Mouse (Mus musculus): ENCODE measurements around the gene Cyth3. TPM values are rescaled to one million over a fixed set of nuclear protein-coding genes. Genes with fewer than 3 reads are reported as not detected.
A peak's percentile ranks its signal among the peaks of the same experiment; 100 is the strongest.

The Cyth3 gene
- polyA plus RNA-seq, 1 experiment from 2014 or later = 25.1 TPM

DNA sequence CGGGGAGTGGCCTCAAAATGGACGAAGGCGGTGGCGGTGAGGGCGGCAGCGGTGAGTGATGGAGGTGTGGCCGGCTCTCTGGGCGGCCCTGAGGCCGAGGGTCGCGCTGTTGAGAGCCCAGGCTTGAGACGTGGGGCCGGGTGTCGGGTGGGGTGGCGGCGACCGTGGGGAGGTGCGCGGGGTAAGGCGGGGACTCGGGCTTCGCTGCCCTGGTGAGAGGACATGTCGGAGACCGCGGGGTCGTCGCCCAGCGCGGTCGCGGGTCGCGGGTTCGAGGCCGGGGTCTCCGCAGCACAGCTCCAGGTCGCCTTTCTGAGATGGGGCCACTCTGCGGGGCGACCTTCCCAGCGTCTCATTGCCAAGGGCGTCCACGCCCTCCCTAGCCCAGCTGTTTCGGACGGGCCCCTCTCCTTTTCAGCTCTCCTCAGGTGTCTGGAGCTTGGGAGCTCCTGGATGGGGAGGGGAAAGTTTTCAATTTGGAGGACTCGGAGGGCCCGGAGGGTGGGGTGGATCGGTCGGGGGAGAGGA, 440 bp downstream of the Cyth3 start:
- Histone ChIP-seq H3K36me3 (ENCODE audit: inconsistent target) (no peaks in the 10 kb centered on the region), H3K4me3 (ENCODE audit: inconsistent target) (peak overlapping the region; percentile 57), H3K79me2 (ENCODE audit: inconsistent target) (peaks cover 44% of the 10 kb centered on the region; the same call in 1 of the 2 replicates), H3K27ac (no peak overlapping the region)
- WGBS (ENCODE audit: missing documents) = 3% methylated on average over 47 of the region's 48 CpGs

DNA sequence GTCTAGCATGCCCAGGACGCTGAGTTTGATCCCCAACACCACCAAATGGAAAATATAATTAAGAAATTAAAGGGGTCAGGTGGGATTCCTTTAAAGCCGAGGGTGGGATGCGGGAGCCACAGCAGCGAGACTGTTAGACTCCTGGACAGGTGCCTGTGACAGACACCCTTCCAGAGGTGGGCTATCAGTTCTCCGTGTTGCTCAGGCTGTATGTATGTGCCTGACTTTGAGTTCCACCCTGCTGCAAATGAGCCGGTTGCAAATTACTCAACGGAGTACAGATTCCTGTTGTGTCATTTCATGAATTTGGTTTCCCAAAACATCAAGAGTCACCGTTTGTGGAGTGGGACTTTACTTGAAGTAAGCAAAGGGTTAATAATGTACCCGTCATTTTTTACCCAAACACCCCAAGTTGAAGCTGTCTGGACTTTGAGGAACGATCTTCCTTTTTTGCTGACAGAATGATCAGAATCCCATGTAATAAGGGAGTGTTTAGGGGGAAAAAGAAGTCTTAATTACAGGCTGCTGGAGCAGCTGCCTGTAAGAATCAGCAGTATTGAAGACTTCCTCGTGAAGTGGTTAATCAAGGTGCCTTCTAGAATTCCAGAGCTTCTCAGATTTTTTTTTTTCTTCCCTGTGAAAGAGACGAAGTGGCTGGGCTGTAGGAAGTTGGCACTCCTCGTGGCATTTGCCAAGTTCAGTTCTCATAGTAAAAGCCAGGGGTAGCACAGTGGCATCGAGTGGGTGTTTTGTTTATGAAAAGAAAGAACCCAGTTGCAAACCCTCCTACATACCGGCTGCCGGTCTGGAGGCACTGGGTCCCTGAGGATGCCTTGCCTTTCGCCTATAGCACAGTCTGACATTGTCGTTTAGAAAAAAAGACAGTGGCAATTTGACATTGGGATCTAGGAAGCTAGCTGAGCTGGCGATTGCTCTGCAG, 1.4 kb downstream of the Cyth3 start:
- H3K27ac ChIP-seq = no peak overlapping the region
- H3K36me3 ChIP-seq (ENCODE audit: inconsistent target) = no peaks in the 10 kb centered on the region
- peaks cover 54% of the 10 kb centered on the region; the same call in 1 of the 2 replicates for H3K79me2 ChIP-seq (ENCODE audit: inconsistent target)
- peak overlapping the region; percentile 57 for H3K4me3 ChIP-seq (ENCODE audit: inconsistent target)
- 40% methylated on average over 17 of the region's 19 CpGs for WGBS (ENCODE audit: missing documents)

DNA sequence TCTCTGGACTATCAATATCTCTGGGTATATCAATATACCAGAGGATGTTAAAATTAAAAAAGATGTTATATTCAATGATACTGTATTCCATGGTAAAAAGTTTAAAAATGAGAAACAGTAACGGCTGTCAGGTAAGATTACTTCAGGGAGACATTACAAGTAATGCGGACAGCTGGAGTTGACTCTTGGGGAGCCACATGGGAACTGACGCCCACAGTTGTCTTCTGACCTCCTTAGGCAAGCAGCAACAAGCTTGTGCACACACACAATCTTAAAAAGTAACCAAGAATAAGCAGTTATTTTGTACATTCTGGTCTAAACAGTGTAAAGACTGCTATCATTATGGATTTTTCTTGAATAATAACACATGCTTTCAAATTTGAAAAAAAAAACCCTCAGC, 2.2 kb downstream of the Cyth3 start:
- Histone ChIP-seq H3K79me2 (ENCODE audit: inconsistent target) (peaks cover 62% of the 10 kb centered on the region; the same call in 1 of the 2 replicates), H3K36me3 (ENCODE audit: inconsistent target) (no peaks in the 10 kb centered on the region), H3K27ac (no peak overlapping the region), H3K4me3 (ENCODE audit: inconsistent target) (no peak overlapping the region)
- 93% methylated on average over 3 of the region's 3 CpGs for WGBS (ENCODE audit: missing documents)

DNA sequence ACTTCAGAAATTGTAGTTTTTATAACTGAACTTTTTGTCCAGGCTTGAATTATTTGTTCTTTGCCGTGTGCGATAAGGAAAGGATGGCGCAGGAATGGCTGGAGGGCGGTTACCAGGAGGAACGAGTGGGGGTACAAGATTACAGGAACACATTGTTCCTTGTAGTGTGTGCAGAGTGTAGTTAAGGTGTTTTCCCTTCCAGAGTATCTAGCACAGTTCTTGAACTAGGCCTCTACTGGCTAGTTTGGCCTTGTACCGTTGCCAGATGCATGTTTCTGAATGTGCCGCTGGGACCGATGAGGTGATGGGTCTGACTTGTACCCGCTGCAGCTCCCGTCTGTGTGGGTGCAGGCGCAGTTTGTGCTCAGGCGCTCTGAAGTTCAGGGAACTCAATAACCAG, 3.2 kb downstream of the Cyth3 start:
- Histone ChIP-seq H3K27ac (no peak overlapping the region), H3K4me3 (ENCODE audit: inconsistent target) (no peak overlapping the region), H3K36me3 (ENCODE audit: inconsistent target) (no peaks in the 10 kb centered on the region), H3K79me2 (ENCODE audit: inconsistent target) (peaks cover 73% of the 10 kb centered on the region; the same call in 1 of the 2 replicates)
- WGBS (ENCODE audit: missing documents) = 95% methylated on average over 12 of the region's 12 CpGs

DNA sequence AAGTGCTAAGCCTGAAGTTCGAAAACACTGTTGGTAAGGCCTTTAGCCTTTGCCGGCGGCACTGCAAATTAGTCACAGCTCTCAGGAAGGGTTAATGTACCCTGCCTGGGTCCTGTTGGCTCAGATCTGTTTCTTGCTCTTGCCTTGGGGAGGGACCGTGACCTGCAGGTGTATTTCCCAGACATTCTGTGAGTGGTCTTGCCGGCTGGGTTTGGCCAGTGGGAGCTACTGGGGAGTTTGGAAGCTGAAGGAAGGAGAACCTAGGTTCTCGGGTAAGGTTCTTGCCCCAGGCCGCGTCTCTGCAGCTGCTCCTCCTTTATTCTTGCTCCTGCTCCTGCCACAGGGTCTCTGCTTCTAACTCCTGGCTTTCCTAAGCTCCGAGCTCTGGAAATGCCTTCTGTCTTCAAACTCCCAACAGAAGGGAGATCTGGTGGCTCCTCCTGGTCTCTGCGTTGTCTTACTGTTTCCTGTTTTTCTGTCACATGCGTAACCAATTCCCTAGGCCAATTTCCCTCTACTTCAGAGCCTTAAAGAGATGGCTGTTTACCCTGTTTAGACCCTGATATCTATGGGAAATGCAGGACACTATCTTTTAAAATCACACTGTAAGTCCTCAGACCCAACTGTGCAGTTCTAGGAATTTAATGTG, 3.8 kb downstream of the Cyth3 start:
- Histone ChIP-seq H3K4me3 (ENCODE audit: inconsistent target) (no peak overlapping the region), H3K27ac (no peak overlapping the region), H3K79me2 (ENCODE audit: inconsistent target) (peaks cover 78% of the 10 kb centered on the region; the same call in 1 of the 2 replicates), H3K36me3 (ENCODE audit: inconsistent target) (no peaks in the 10 kb centered on the region)
- WGBS (ENCODE audit: missing documents) = 76% methylated on average over 11 of the region's 11 CpGs

DNA sequence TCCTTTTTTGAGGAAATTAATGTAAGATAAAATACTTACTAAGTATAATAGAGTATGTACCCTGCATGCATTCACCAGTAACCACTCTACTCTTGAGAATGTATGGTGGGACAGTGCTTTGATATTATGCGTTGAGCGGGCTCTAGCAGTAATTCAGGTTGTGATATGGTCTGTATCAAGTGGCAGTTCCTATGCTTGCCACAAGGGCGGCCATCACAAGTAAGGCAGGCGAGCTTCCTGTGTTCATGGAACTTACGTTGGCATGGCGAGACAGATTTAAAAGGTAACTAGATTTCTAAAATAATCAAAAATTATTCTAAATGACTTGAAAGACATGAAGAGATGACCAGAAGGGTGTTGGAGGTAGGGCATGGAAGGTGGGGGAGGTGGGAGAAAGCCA, 5.3 kb downstream of the Cyth3 start:
- Histone ChIP-seq H3K36me3 (ENCODE audit: inconsistent target) (no peaks in the 10 kb centered on the region), H3K79me2 (ENCODE audit: inconsistent target) (peaks cover 93% of the 10 kb centered on the region; the same call in 1 of the 2 replicates), H3K4me3 (ENCODE audit: inconsistent target) (no peak overlapping the region), H3K27ac (no peak overlapping the region)
- 95% methylated on average over 5 of the region's 6 CpGs for WGBS (ENCODE audit: missing documents)

DNA sequence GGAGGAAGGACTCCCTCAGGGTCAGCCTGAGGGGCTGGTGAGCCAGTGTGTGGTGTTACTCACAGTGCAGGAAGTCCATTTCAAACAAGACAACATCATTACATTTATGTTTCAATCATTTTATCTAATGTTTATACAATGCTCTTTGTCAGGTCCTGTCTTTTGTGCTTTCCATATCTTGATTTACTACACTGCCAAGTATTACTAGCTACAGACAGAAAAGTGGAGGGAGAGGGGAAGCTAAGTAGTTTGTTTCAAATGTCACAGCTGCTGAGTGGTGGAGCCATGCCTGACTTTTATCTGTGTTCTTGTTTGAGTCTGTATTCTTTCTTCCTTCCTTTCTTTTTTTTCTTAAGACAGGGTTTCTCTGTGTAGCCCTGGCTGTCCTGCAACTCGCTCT, 5.7 kb downstream of the Cyth3 start:
- Histone ChIP-seq H3K4me3 (ENCODE audit: inconsistent target) (no peak overlapping the region), H3K79me2 (ENCODE audit: inconsistent target) (peaks cover 93% of the 10 kb centered on the region; the same call in 1 of the 2 replicates), H3K27ac (no peak overlapping the region), H3K36me3 (ENCODE audit: inconsistent target) (no peaks in the 10 kb centered on the region)
- 100% methylated on average over 1 of the region's 1 CpGs for whole genome bisulfite sequencing (ENCODE audit: missing documents)

DNA sequence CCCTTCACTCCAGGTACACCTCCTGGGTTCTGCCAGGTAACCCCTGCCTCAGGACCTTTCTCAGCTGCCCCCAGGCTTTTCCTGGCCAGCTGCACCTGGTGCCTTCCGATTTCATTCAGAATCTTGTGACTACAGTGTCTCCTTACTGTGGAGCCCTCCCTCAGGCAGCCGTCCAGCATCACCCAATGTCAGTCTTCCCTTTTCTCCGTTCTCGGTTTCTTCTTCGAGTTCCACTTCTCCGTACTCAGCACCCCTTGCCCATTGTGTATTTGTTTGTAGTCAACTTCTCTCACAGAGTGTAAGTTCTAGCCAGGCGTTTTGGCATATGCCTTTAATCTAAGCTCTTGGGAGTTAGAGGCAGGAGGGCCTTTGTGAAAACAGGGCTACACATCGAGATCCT, 7.4 kb downstream of the Cyth3 start:
- Histone ChIP-seq H3K27ac (no peak overlapping the region), H3K36me3 (ENCODE audit: inconsistent target) (no peaks in the 10 kb centered on the region), H3K4me3 (ENCODE audit: inconsistent target) (no peak overlapping the region), H3K79me2 (ENCODE audit: inconsistent target) (peaks cover 91% of the 10 kb centered on the region; the same call in 1 of the 2 replicates)
- WGBS (ENCODE audit: missing documents) = 83% methylated on average over 8 of the region's 8 CpGs

DNA sequence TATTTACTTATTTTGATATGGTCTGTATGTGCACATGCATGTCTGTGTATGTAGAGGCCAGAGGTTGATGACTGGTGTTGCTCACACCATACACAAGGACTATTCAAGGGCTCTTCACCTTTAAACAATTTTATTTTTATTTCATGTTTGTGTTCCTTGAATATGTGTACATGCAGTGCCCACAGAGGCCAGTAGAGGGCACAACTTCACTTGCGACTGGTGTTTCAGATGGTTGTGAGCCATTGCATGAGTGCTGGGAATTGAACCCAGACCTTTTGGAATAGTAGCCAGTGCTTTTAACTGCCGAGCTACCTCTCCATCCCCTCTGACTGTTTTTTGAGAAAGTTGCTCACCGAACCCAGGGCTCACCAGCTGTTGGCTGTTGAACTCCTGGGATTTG, 8.0 kb downstream of the Cyth3 start:
- Histone ChIP-seq H3K27ac (no peak overlapping the region), H3K4me3 (ENCODE audit: inconsistent target) (no peak overlapping the region), H3K36me3 (ENCODE audit: inconsistent target) (no peaks in the 10 kb centered on the region), H3K79me2 (ENCODE audit: inconsistent target) (peaks cover 91% of the 10 kb centered on the region; the same call in 1 of the 2 replicates)
- 97% methylated on average over 3 of the region's 3 CpGs for WGBS (ENCODE audit: missing documents)

DNA sequence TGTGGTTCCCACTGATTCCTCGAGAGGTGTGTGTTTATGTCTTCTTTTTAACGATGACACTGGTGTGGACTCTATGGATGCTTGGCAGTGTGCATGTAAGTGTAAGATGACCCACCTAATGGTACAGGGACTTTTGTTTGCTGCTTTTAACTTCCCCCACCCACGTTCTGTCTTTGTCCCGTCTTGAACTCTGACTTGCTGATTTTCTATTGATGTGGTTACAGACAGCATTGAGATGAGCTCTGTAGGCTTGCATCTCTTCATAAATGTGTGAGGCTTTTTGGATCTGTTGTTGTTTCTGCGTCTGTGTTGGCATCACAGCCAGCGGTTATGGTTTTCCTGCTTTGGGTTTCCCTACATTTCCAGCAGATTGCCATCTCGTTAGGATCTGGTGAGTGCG, 8.5 kb downstream of the Cyth3 start:
- H3K27ac ChIP-seq = no peak overlapping the region
- WGBS (ENCODE audit: missing documents) = 91% methylated on average over 8 of the region's 8 CpGs
- no peaks in the 10 kb centered on the region for H3K36me3 ChIP-seq (ENCODE audit: inconsistent target)
- no peak overlapping the region for H3K4me3 ChIP-seq (ENCODE audit: inconsistent target)
- peaks cover 91% of the 10 kb centered on the region; the same call in 1 of the 2 replicates for H3K79me2 ChIP-seq (ENCODE audit: inconsistent target)

DNA sequence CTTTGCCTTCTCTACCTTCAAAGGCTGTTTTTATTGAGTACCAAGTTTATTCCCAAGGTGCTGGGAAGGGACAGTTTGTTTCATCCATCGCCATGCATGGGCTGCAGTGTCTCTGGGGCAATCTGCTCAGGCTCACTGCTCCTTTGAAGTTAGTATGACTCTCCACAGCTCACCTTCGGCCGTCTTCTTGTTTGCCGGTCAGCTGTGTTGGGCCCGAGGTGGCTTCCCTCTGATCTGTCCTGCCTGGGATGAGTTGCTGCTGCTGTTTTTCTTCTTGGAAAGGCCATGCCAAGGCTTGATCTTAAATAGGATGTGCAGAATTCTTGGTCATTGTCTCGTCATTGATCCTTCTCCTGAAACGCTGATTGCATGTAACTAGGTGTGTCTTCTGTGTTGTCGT, 9.3 kb downstream of the Cyth3 start:
- no peak overlapping the region for H3K27ac ChIP-seq
- no peak overlapping the region for H3K4me3 ChIP-seq (ENCODE audit: inconsistent target)
- WGBS (ENCODE audit: missing documents) = 95% methylated on average over 8 of the region's 8 CpGs
- no peaks in the 10 kb centered on the region for H3K36me3 ChIP-seq (ENCODE audit: inconsistent target)
- H3K79me2 ChIP-seq (ENCODE audit: inconsistent target) = peaks cover 93% of the 10 kb centered on the region; the same call in 1 of the 2 replicates

DNA sequence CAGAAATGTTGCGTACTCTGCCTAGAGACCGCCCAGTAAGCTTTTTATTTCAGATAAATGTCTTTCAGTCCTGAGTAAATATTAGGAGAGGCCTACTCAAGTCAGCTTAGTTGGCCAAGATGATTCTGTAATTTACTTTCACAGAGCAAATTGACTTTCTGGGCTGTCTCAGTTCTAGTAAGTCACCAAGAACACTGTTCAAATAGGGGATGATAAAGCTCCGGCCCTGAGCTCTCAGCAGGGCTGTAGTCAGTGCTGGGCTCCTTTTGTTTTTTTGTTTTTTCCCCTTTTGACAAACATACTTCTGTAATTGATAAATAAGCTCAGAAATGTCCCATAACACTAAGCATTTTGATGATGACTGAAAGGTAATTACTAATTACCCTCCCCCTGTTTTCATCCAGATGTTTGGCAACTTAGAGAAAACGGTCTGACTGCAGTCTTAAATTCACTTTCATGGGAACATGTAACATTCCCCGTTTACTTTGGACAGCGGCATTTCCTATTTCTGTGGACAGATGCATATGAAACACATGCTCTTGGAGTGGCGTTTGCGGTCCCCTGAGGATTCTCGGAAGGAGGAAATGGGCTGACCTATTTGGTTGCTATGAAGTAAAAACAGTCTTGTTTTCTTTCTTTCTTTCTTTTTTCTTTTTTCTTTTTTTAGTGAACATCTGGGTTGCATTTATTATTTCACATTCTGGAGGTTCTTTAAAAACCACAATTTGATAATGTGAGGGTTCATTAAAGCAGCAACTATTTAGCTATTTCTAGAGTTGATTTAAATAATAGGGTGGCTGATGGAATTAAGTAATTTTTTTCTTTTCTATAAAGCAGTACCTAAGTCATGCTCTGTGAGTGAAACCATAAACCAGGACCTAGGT, 10.7 kb downstream of the Cyth3 start:
- Histone ChIP-seq H3K4me3 (ENCODE audit: inconsistent target) (no peak overlapping the region), H3K27ac (no peak overlapping the region), H3K36me3 (ENCODE audit: inconsistent target) (no peaks in the 10 kb centered on the region), H3K79me2 (ENCODE audit: inconsistent target) (peaks cover 81% of the 10 kb centered on the region; the same call in 1 of the 2 replicates)
- 80% methylated on average over 9 of the region's 9 CpGs for WGBS (ENCODE audit: missing documents)

DNA sequence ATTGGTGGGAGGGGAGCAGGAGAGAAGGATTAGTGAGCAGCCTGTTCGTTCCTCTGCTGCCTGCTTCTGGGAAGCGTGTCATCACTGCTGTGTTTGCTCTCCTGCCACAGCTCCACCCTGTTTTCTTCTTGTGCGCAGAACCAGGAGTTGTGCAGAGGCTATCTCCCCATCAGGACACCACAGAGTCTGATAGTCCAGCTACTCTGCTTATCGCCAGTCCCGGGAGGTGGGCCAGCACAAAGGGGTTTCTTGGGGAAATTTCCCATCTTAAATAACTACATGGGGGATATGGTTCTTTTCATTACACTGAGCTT, 11.3 kb downstream of the Cyth3 start:
- WGBS (ENCODE audit: missing documents) = 90% methylated on average over 5 of the region's 5 CpGs
- Histone ChIP-seq H3K27ac (no peak overlapping the region), H3K79me2 (ENCODE audit: inconsistent target) (peaks cover 78% of the 10 kb centered on the region; the same call in 1 of the 2 replicates), H3K36me3 (ENCODE audit: inconsistent target) (no peaks in the 10 kb centered on the region), H3K4me3 (ENCODE audit: inconsistent target) (no peak overlapping the region)

DNA sequence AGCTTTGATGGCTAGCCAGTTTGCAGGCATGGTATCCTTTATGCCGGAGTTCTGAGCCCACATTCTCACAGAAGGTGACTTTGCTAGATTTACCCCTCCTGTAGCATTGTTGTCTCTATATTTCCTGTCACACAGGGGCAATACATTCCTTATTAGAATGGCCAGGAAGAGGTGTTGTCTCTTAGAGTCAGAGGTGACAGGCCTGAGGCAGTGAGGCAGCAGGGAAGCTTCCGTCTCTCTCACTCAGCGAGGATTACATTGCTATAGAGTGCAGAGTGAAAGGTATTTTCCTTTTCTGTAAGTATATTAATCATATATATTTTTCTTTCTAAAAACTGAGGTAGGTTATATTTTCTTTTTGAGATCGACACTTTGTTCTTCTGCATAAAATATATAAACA, 11.6 kb downstream of the Cyth3 start:
- WGBS (ENCODE audit: missing documents) = 90% methylated on average over 4 of the region's 4 CpGs
- no peaks in the 10 kb centered on the region for H3K36me3 ChIP-seq (ENCODE audit: inconsistent target)
- no peak overlapping the region for H3K4me3 ChIP-seq (ENCODE audit: inconsistent target)
- H3K79me2 ChIP-seq (ENCODE audit: inconsistent target) = peaks cover 74% of the 10 kb centered on the region; the same call in 1 of the 2 replicates
- no peak overlapping the region for H3K27ac ChIP-seq
